Mouse (Mus musculus): ENCODE measurements around the gene Klk1b22. TPM values are rescaled to one million over a fixed set of nuclear protein-coding genes. Genes with fewer than 3 reads are reported as not detected.

The Klk1b22 gene
- not detected in 2 replicates for polyA plus RNA-seq (2015; fragmentation: Nextera tagmentation; extraction: Ambion mirVana)

GRCm38 (mm10) chr7:44112373-44112772 is at the start of gene Klk1b22:
Klk1b22 (plus strand) TSS chr7:44112673.

GRCm38 (mm10) chr7:44102028-44102427 is 10.4 kb upstream of the Klk1b22 start, which contains the start of gene Klk1b21:
Klk1b21 (plus strand) TSS chr7:44102328.

GRCm38 (mm10) chr7:44136467-44136866 is 24.0 kb downstream of the Klk1b22 start, which contains the start of gene Klk1b16:
Klk1b16 (plus strand) TSS chr7:44136767.

Other genes starting within 250 kb of the Klk1b22 start
- gene Klk4, start 231.5 kb upstream of the Klk1b22 start, polyA plus RNA-seq (2015; fragmentation: Nextera tagmentation; extraction: Ambion mirVana): not detected in 2 replicates
- gene Klk15, start 178.9 kb upstream of the Klk1b22 start, polyA plus RNA-seq (2015; fragmentation: Nextera tagmentation; extraction: Ambion mirVana): not detected in 2 replicates
- not detected in 2 replicates for gene Klk1b8, start 162.0 kb upstream of the Klk1b22 start, polyA plus RNA-seq (2015; fragmentation: Nextera tagmentation; extraction: Ambion mirVana)
- gene Klk1b1, start 145.9 kb upstream of the Klk1b22 start, polyA plus RNA-seq (2015; fragmentation: Nextera tagmentation; extraction: Ambion mirVana): not detected in 2 replicates
- gene Klk1b9, start 136.6 kb upstream of the Klk1b22 start, polyA plus RNA-seq (2015; fragmentation: Nextera tagmentation; extraction: Ambion mirVana): not detected in 2 replicates
- not detected in 2 replicates for gene Klk1b11, start 116.8 kb upstream of the Klk1b22 start, polyA plus RNA-seq (2015; fragmentation: Nextera tagmentation; extraction: Ambion mirVana)
- gene Klk1b26, start 100.5 kb upstream of the Klk1b22 start, polyA plus RNA-seq (2015; fragmentation: Nextera tagmentation; extraction: Ambion mirVana): not detected in 2 replicates
- gene Klk1b27, start 60.4 kb upstream of the Klk1b22 start, polyA plus RNA-seq (2015; fragmentation: Nextera tagmentation; extraction: Ambion mirVana): not detected in 2 replicates
- not detected in 2 replicates for gene Klk1b21, start 10.3 kb upstream of the Klk1b22 start, polyA plus RNA-seq (2015; fragmentation: Nextera tagmentation; extraction: Ambion mirVana)
- not detected in 2 replicates for gene Klk1b16, start 24.1 kb downstream of the Klk1b22 start, polyA plus RNA-seq (2015; fragmentation: Nextera tagmentation; extraction: Ambion mirVana)
- not detected in 2 replicates for gene Klk1b24, start 75.6 kb downstream of the Klk1b22 start, polyA plus RNA-seq (2015; fragmentation: Nextera tagmentation; extraction: Ambion mirVana)
- gene Klk1b3, start 85.5 kb downstream of the Klk1b22 start, polyA plus RNA-seq (2015; fragmentation: Nextera tagmentation; extraction: Ambion mirVana): not detected in 2 replicates
- gene Klk1b4, start 94.8 kb downstream of the Klk1b22 start, polyA plus RNA-seq (2015; fragmentation: Nextera tagmentation; extraction: Ambion mirVana): not detected in 2 replicates
- gene Klk1b5, start 103.3 kb downstream of the Klk1b22 start, polyA plus RNA-seq (2015; fragmentation: Nextera tagmentation; extraction: Ambion mirVana): not detected in 2 replicates
- 0.37 and 1.4 TPM in 2 replicates for gene Klk1, start 112.7 kb downstream of the Klk1b22 start, polyA plus RNA-seq (2015; fragmentation: Nextera tagmentation; extraction: Ambion mirVana)
- gene Gm36864, start 123.5 kb downstream of the Klk1b22 start, polyA plus RNA-seq (2015; fragmentation: Nextera tagmentation; extraction: Ambion mirVana): 0.17 TPM in 1 of 2 replicates, not detected in the other
- gene 1700028J19Rik, start 134.0 kb downstream of the Klk1b22 start, polyA plus RNA-seq (2015; fragmentation: Nextera tagmentation; extraction: Ambion mirVana): 0.58 and 2.0 TPM in 2 replicates
- 76.2 and 139 TPM in 2 replicates for gene 2410002F23Rik, start 134.0 kb downstream of the Klk1b22 start, polyA plus RNA-seq (2015; fragmentation: Nextera tagmentation; extraction: Ambion mirVana)
- gene Acp4, start 144.7 kb downstream of the Klk1b22 start, polyA plus RNA-seq (2015; fragmentation: Nextera tagmentation; extraction: Ambion mirVana): not detected in 2 replicates
- not detected in 2 replicates for gene Gm15517, start 148.8 kb downstream of the Klk1b22 start, polyA plus RNA-seq (2015; fragmentation: Nextera tagmentation; extraction: Ambion mirVana)
- 9.6 and 11.3 TPM in 2 replicates for gene Clec11a, start 194.2 kb downstream of the Klk1b22 start, polyA plus RNA-seq (2015; fragmentation: Nextera tagmentation; extraction: Ambion mirVana)
- 2.0 and 2.9 TPM in 2 replicates for gene Shank1, start 197.6 kb downstream of the Klk1b22 start, polyA plus RNA-seq (2015; fragmentation: Nextera tagmentation; extraction: Ambion mirVana)

All from adrenal gland, postnatal 0 days (tissue).